13 mouse cellular contexts compared by ENCODE assay signal in genomic region chr4:99574021-99574531, GRCm38 (mm10).
A peak's percentile ranks its signal among the peaks of the same experiment; 100 is the strongest.
DNase-seq lines count a peak whose midpoint lies in the region; ATAC-seq and TF ChIP-seq lines count a peak whose summit lies in the region.
"Had no signal": no experiment of that assay in that cellular context is flagged by ENCODE, and none has a peak within 500 bp of the region (broad histone marks: within the 10 kb centered on the region; RNA-seq: fewer than 3 reads in every experiment).

No protein-coding gene starts in this region.

- H3K9me3 ChIP-seq in midbrain, embryonic 10.5 days (replicated peaks), result no peaks in the 10 kb centered on the region
- H3K9me3 ChIP-seq in midbrain, postnatal 0 days (ENCODE audit: low read length), result no peaks in the 10 kb centered on the region
- H3K9me3 ChIP-seq in embryonic facial prominence, embryonic 11.5 days (replicated peaks; ENCODE audit: control insufficient read depth, low read length), result no peaks in the 10 kb centered on the region
- H3K9me3 ChIP-seq in hindbrain, embryonic 13.5 days, result no peaks in the 10 kb centered on the region
- H3K9me3 ChIP-seq: limb, embryonic 13.5 days had no signal

- H3K4me1 ChIP-seq in midbrain, embryonic 10.5 days, result peaks cover 39% of the 10 kb centered on the region
- H3K4me1 ChIP-seq in midbrain, postnatal 0 days (ENCODE audit: insufficient read depth, low read length), result no peaks in the 10 kb centered on the region; the same call in 1 of the 2 replicates
- H3K4me1 ChIP-seq in embryonic facial prominence, embryonic 11.5 days (ENCODE audit: control insufficient read depth, insufficient read depth, low read length), result no peaks in the 10 kb centered on the region
- H3K4me1 ChIP-seq in hindbrain, embryonic 13.5 days (replicated peaks), result peaks cover 23% of the 10 kb centered on the region

- 12% methylated on average over 11 of the region's 11 CpGs for WGBS in midbrain, embryonic 10.5 days
- 18% methylated on average over 11 of the region's 11 CpGs for WGBS in midbrain, postnatal 0 days
- WGBS in embryonic facial prominence, embryonic 11.5 days, result 37% methylated on average over 11 of the region's 11 CpGs
- 10% methylated on average over 11 of the region's 11 CpGs for WGBS in hindbrain, embryonic 13.5 days

- H3K36me3 ChIP-seq in midbrain, embryonic 10.5 days, result no peaks in the 10 kb centered on the region
- H3K36me3 ChIP-seq in midbrain, postnatal 0 days (ENCODE audit: insufficient read depth, low read length), result no peaks in the 10 kb centered on the region
- no peaks in the 10 kb centered on the region for H3K36me3 ChIP-seq in embryonic facial prominence, embryonic 11.5 days (replicated peaks; ENCODE audit: control insufficient read depth, insufficient read depth, low read depth, low read length)
- no peaks in the 10 kb centered on the region for H3K36me3 ChIP-seq in hindbrain, embryonic 13.5 days
- H3K36me3 ChIP-seq: limb, embryonic 13.5 days had no signal

- peak; percentile 49 for DNase-seq in midbrain, embryonic 10.5 days (ENCODE audit: low spot score)
- DNase-seq in midbrain, postnatal 0 days (ENCODE audit: low spot score), result no peak
- DNase-seq in embryonic facial prominence, embryonic 11.5 days (ENCODE audit: low spot score), result peak; percentile 21
- peak; percentile 75 for DNase-seq in retina, embryonic 14.5 days (ENCODE audit: low spot score)
- DNase-seq in MN1 (ENCODE audit: low spot score), result no peak
- DNase-seq in gastrocnemius, adult 2 months, result no peak
- DNase-seq: adrenal gland, adult 8-10 months; heart, adult 2 months; heart, postnatal 4 days; kidney, adult 9 months; lung, postnatal 14 days had no signal

- no peak overlapping the region for H3K27ac ChIP-seq in midbrain, embryonic 10.5 days (replicated peaks)
- no peak overlapping the region for H3K27ac ChIP-seq in midbrain, postnatal 0 days (ENCODE audit: low read depth, low read length)
- H3K27ac ChIP-seq in embryonic facial prominence, embryonic 11.5 days (replicated peaks; ENCODE audit: low read depth, low read length), result no peak overlapping the region
- no peak overlapping the region for H3K27ac ChIP-seq in hindbrain, embryonic 13.5 days
- no peak overlapping the region for H3K27ac ChIP-seq in gastrocnemius, adult 2 months
- H3K27ac ChIP-seq: heart, adult 2 months; limb, embryonic 13.5 days had no signal

- peaks cover 100% of the 10 kb centered on the region for H3K27me3 ChIP-seq in midbrain, embryonic 10.5 days (ENCODE audit: low read depth, poor library complexity, severe bottlenecking)
- peaks cover 64% of the 10 kb centered on the region for H3K27me3 ChIP-seq in midbrain, postnatal 0 days (ENCODE audit: insufficient read depth, low read length)
- peaks cover 3% of the 10 kb centered on the region for H3K27me3 ChIP-seq in embryonic facial prominence, embryonic 11.5 days (ENCODE audit: control insufficient read depth, insufficient read depth, low read length)
- H3K27me3 ChIP-seq in hindbrain, embryonic 13.5 days, result peaks cover 76% of the 10 kb centered on the region

- no peak overlapping the region for H3K4me2 ChIP-seq in midbrain, postnatal 0 days (ENCODE audit: low read depth, low read length, poor library complexity, severe bottlenecking)
- H3K4me2 ChIP-seq in embryonic facial prominence, embryonic 11.5 days (ENCODE audit: low read depth, low read length), result no peak overlapping the region
- no peak overlapping the region for H3K4me2 ChIP-seq in hindbrain, embryonic 13.5 days

- no peak overlapping the region for H3K4me3 ChIP-seq in midbrain, embryonic 10.5 days
- no peak overlapping the region for H3K4me3 ChIP-seq in midbrain, postnatal 0 days (ENCODE audit: low read depth, low read length)
- no peak overlapping the region for H3K4me3 ChIP-seq in embryonic facial prominence, embryonic 11.5 days (ENCODE audit: low read depth, low read length)
- no peak overlapping the region for H3K4me3 ChIP-seq in hindbrain, embryonic 13.5 days
- no peak overlapping the region for H3K4me3 ChIP-seq in gastrocnemius, adult 2 months
- H3K4me3 ChIP-seq: heart, adult 2 months; limb, embryonic 13.5 days had no signal

- intact Hi-C loops in gastrocnemius, adult 2 months (cut with DNase I), result no loop called here

- no peak for ATAC-seq in midbrain, postnatal 0 days (ENCODE audit: low FRiP score)
- ATAC-seq in embryonic facial prominence, embryonic 11.5 days (replicated peaks; ENCODE audit: insufficient number of reproducible peaks, low FRiP score, low TSS enrichment, low read depth), result peak; percentile 57; the same call in 1 of the 2 replicates
- ATAC-seq in hindbrain, embryonic 13.5 days (ENCODE audit: low FRiP score), result peak; percentile 74; the same call in 1 of the 2 replicates

- H3K9ac ChIP-seq in midbrain, postnatal 0 days (replicated peaks; ENCODE audit: low read length, poor library complexity, severe bottlenecking), result no peak overlapping the region
- no peak overlapping the region for H3K9ac ChIP-seq in embryonic facial prominence, embryonic 11.5 days (replicated peaks; ENCODE audit: low read length)
- no peak overlapping the region for H3K9ac ChIP-seq in hindbrain, embryonic 13.5 days
- H3K9ac ChIP-seq: limb, embryonic 13.5 days had no signal

- TF ChIP-seq CTCF in midbrain, postnatal 0 days (IDR thresholded peaks at IDR 0.05), result no peak
- TF ChIP-seq CTCF in gastrocnemius, adult 2 months (IDR thresholded peaks at IDR 0.05), result no peak

Comparison
In these comparisons a context has a peak if more than half of its experiments do, and no peak if none do; other contexts are left out.
1. DNase-seq: peak in midbrain, embryonic 10.5 days (single experiment), embryonic facial prominence, embryonic 11.5 days (single experiment) and retina, embryonic 14.5 days (single experiment); none in midbrain, postnatal 0 days (single experiment), MN1 (single experiment) and gastrocnemius, adult 2 months (single experiment).